Mouse (Mus musculus): Measurements from ENCODE around the gene Atf1. TPM values are rescaled to one million over a fixed set of nuclear protein-coding genes. Genes with fewer than 3 reads are reported as not detected.
"Not testable (repeated sequence)": the region's sequence is repeated elsewhere in the genome, so short reads cannot be mapped to it uniquely, and the experiment has no call there.

The Atf1 gene
- total and polyA plus RNA-seq, 3 experiments: 41.8 to 854 (median 183) TPM

- no peak overlapping the region for H3K4me3 ChIP-seq (ENCODE audit: control insufficient read depth in 1 of 2, insufficient read depth in 1 of 2, low read depth in 2 of 2, low read length in 2 of 2)
- H3K27me3 ChIP-seq (ENCODE audit: control insufficient read depth in 1 of 2, insufficient read depth in 2 of 2, low read length in 2 of 2): no peaks in the 10 kb centered on the region
- TF ChIP-seq CHD1 (IDR thresholded peaks at IDR 0.05; ENCODE audit: low read depth, low read length) (no peak), MAX (IDR thresholded peaks at IDR 0.05; ENCODE audit: low read length) (no peak), NELFE (IDR thresholded peaks at IDR 0.05; ENCODE audit: low read depth, low read length) (no peak), TCF12 (IDR thresholded peaks at IDR 0.05; ENCODE audit: low read depth, low read length) (no peak), KAT2A (conservative IDR thresholded peaks at IDR 0.05; ENCODE audit: low read depth, low read length) (no peak), ZC3H11A (IDR thresholded peaks at IDR 0.05; ENCODE audit: low read depth, low read length) (no peak), MYC (IDR thresholded peaks at IDR 0.05; ENCODE audit: low read depth, low read length) (no peak), ELF1 (IDR thresholded peaks at IDR 0.05; ENCODE audit: low read depth, low read length) (no peak), HCFC1 (IDR thresholded peaks at IDR 0.05; ENCODE audit: low read depth, low read length) (no peak), MAZ (IDR thresholded peaks at IDR 0.05; ENCODE audit: low read depth, low read length) (no peak), GABPA (IDR thresholded peaks at IDR 0.05; ENCODE audit: low read depth, low read length) (no peak), SIN3A (IDR thresholded peaks at IDR 0.05; ENCODE audit: low read length) (no peak), USF2 (IDR thresholded peaks at IDR 0.05; ENCODE audit: borderline replicate concordance in 1 of 2, insufficient read depth in 1 of 2, low read depth in 1 of 2, low read length in 2 of 2) (no peak), CHD2 (IDR thresholded peaks at IDR 0.05; ENCODE audit: low read length) (no peak), POLR2A (IDR thresholded peaks at IDR 0.05; ENCODE audit: control insufficient read depth in 1 of 2, insufficient read depth in 1 of 2, low read depth in 1 of 2, low read length in 2 of 2, poor library complexity in 1 of 2) (no peak), RAD21 (IDR thresholded peaks at IDR 0.05; ENCODE audit: low read depth, low read length) (no peak), GATA1 (IDR thresholded peaks at IDR 0.05; ENCODE audit: low read depth, low read length) (no peak), ZMIZ1 (IDR thresholded peaks at IDR 0.05; ENCODE audit: low read depth, low read length) (no peak), RCOR1 (IDR thresholded peaks at IDR 0.05; ENCODE audit: low read depth, low read length) (no peak)
- no peaks in the 10 kb centered on the region for H3K9me3 ChIP-seq (replicated peaks; ENCODE audit: insufficient read depth, low read length)
- H3K4me1 ChIP-seq (ENCODE audit: control insufficient read depth in 1 of 2, insufficient read depth in 2 of 2, low read length in 2 of 2): no peaks in the 10 kb centered on the region
- no peaks in the 10 kb centered on the region for H3K79me2 ChIP-seq (ENCODE audit: control insufficient read depth, insufficient read depth, low read length, poor library complexity)
- no peak overlapping the region for H3K9ac ChIP-seq (ENCODE audit: control insufficient read depth, low read depth, low read length, poor library complexity, severe bottlenecking)
- H3K36me3 ChIP-seq (ENCODE audit: control insufficient read depth in 1 of 2, insufficient read depth in 2 of 2, low read length in 2 of 2): peaks cover 0 to 44% of the 10 kb centered on the region in 2 experiments; a peak in 2 of 4 replicates
- no peak for DNase-seq (ENCODE audit: low read depth, low spot score)
- no peak overlapping the region for H3K27ac ChIP-seq (ENCODE audit: control insufficient read depth, low read depth, low read length)
Measured at GRCm38 (mm10) chr15:100257305-100257704, 29.7 kb downstream of the Atf1 start.

- Histone ChIP-seq H3K4me1 (ENCODE audit: control insufficient read depth in 1 of 2, insufficient read depth in 2 of 2, low read length in 2 of 2) (no peaks in the 10 kb centered on the region), H3K27ac (ENCODE audit: control insufficient read depth, low read depth, low read length) (no peak overlapping the region), H3K9ac (ENCODE audit: control insufficient read depth, low read depth, low read length, poor library complexity, severe bottlenecking) (no peak overlapping the region), H3K4me3 (ENCODE audit: control insufficient read depth in 1 of 2, insufficient read depth in 1 of 2, low read depth in 2 of 2, low read length in 2 of 2) (no peak overlapping the region), H3K79me2 (ENCODE audit: control insufficient read depth, insufficient read depth, low read length, poor library complexity) (no peaks in the 10 kb centered on the region), H3K27me3 (ENCODE audit: control insufficient read depth in 1 of 2, insufficient read depth in 2 of 2, low read length in 2 of 2) (no peaks in the 10 kb centered on the region), H3K36me3 (ENCODE audit: control insufficient read depth in 1 of 2, insufficient read depth in 2 of 2, low read length in 2 of 2) (peaks cover 0 to 32% of the 10 kb centered on the region in 2 experiments; a peak in 2 of 4 replicates), H3K9me3 (replicated peaks; ENCODE audit: insufficient read depth, low read length) (no peaks in the 10 kb centered on the region)
- no peak for DNase-seq (ENCODE audit: low read depth, low spot score)
- TF ChIP-seq HCFC1 (IDR thresholded peaks at IDR 0.05; ENCODE audit: low read depth, low read length): no peak
- no peak for TF ChIP-seq UBTF (IDR thresholded peaks at IDR 0.05; ENCODE audit: borderline replicate concordance, insufficient read depth, low read depth, low read length)
- no peak for TF ChIP-seq MXI1 (IDR thresholded peaks at IDR 0.05; ENCODE audit: low read depth, low read length)
- no peak for TF ChIP-seq ELF1 (IDR thresholded peaks at IDR 0.05; ENCODE audit: low read depth, low read length)
- no peak for TF ChIP-seq POLR2A (IDR thresholded peaks at IDR 0.05; ENCODE audit: control insufficient read depth in 1 of 2, insufficient read depth in 1 of 2, low read depth in 1 of 2, low read length in 2 of 2, poor library complexity in 1 of 2)
- no peak for TF ChIP-seq CTCF (IDR thresholded peaks at IDR 0.05 in 2 of 3, conservative IDR thresholded peaks at IDR 0.05 in 1 of 3; ENCODE audit: control insufficient read depth in 1 of 3, insufficient read depth in 1 of 3, low read depth in 2 of 3, low read length in 3 of 3, poor library complexity in 1 of 3, severe bottlenecking in 1 of 3)
- no peak for TF ChIP-seq RAD21 (IDR thresholded peaks at IDR 0.05; ENCODE audit: low read depth, low read length)
- no peak for TF ChIP-seq MAZ (IDR thresholded peaks at IDR 0.05; ENCODE audit: low read depth, low read length)
Measured at GRCm38 (mm10) chr15:100258646-100259425, 31.2 kb downstream of the Atf1 start.

GRCm38 (mm10) chr15:100260351-100260750, 32.7 kb downstream of the Atf1 start:
- H3K79me2 ChIP-seq (ENCODE audit: control insufficient read depth, insufficient read depth, low read length, poor library complexity); DNase-seq (ENCODE audit: low read depth, low spot score); H3K27ac ChIP-seq (ENCODE audit: control insufficient read depth, low read depth, low read length); H3K4me1 ChIP-seq (ENCODE audit: control insufficient read depth in 1 of 2, insufficient read depth in 2 of 2, low read length in 2 of 2); H3K4me3 ChIP-seq (ENCODE audit: control insufficient read depth in 1 of 2, insufficient read depth in 1 of 2, low read depth in 2 of 2, low read length in 2 of 2); H3K27me3 ChIP-seq (ENCODE audit: control insufficient read depth in 1 of 2, insufficient read depth in 2 of 2, low read length in 2 of 2); H3K9ac ChIP-seq (ENCODE audit: control insufficient read depth, low read depth, low read length, poor library complexity, severe bottlenecking); H3K9me3 ChIP-seq (replicated peaks; ENCODE audit: insufficient read depth, low read length): not testable (repeated sequence)
- H3K36me3 ChIP-seq (ENCODE audit: control insufficient read depth in 1 of 2, insufficient read depth in 2 of 2, low read length in 2 of 2): peaks cover 0 to 21% of the 10 kb centered on the region in 2 experiments; a peak in 2 of 4 replicates

All from MEL (cell line).